Mouse (Mus musculus) splenic B cell, adult 2 months (primary cell): ENCODE results near the gene Spata45.

Experiments
- DNase-seq: peaks from one replicate; pipeline ENCODE4 v3.0.0-alpha.2; 2011; ENCODE audit warnings: low read depth, low spot score
- H3K27me3 ChIP-seq: 2 replicates; pipeline ENCODE4 v1.6.1; 2012; ENCODE audit warnings: mild to moderate bottlenecking, low read length, moderate library complexity, mixed read lengths; ENCODE audit not compliant: control insufficient read depth, poor library complexity, insufficient read depth, severe bottlenecking
- H3K36me3 ChIP-seq: 2 replicates; pipeline ENCODE4 v1.6.1; 2012; ENCODE audit warnings: mild to moderate bottlenecking, low read length, moderate library complexity, mixed read lengths; ENCODE audit not compliant: control insufficient read depth, poor library complexity, insufficient read depth, severe bottlenecking

Gene Spata45

GRCm38 (mm10) chr1:191085597-191085996, 49.2 kb downstream of the Spata45 start:
- peak; percentile 64 for DNase-seq
- Histone ChIP-seq H3K36me3 (no peaks in the 10 kb centered on the region), H3K27me3 (no peaks in the 10 kb centered on the region)

DNA sequence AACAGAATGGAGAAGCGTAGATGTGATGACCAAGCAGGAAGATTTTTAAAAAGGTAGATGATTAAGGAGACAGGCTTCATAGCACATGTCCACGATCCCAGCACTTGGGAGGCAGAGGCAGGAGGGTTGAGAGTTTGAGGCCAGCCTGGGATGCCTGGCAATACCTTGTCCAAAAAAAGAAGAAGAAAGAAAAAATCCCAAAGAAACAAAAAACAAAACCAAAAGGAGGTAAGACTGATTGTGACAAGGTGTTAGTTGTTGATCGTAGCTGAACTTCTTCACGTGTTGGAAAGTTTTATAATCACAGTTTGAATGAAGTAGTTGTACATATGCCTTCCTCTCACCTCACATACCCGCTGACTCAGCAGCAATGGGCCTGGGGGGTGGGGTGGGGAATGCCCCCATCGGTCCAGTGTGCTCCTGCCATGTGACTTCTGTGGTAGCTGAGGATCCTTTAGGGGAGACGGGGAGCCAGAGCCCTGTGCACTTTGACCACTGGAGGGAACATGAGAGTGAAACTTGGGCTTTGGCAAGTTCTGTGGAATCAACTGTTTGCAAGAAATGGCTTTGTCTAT, 50.0 kb downstream of the Spata45 start:
- peak; percentile 18 for DNase-seq
- no peaks in the 10 kb centered on the region for H3K36me3 ChIP-seq
- H3K27me3 ChIP-seq: no peaks in the 10 kb centered on the region

DNA sequence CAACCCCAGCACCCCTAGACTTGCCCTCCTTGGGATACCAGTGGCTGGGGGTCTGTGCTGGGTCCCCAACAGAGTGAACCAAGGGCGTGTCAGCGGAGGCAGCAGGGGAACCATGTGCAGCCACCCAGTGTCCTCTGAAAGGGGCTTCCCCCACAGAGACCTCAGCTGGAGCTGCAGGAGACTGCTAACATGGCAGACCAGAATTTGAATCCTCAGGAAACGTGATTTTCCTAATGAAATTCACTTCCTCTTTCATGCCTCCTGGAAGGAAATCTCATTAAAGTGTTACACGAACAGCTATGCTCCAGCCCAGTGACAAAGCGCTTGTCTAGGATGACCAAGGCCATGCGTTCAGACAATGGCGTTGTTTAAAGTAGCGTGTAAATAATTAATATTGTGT, 50.5 kb downstream of the Spata45 start:
- no peak for DNase-seq
- Histone ChIP-seq H3K36me3 (no peaks in the 10 kb centered on the region), H3K27me3 (no peaks in the 10 kb centered on the region)

- H3K36me3 ChIP-seq: no peaks in the 10 kb centered on the region
- no peak for DNase-seq
- H3K27me3 ChIP-seq: no peaks in the 10 kb centered on the region
These were observed 51.5 kb downstream of the Spata45 start for GRCm38 (mm10) chr1:191087955-191088354.

DNA sequence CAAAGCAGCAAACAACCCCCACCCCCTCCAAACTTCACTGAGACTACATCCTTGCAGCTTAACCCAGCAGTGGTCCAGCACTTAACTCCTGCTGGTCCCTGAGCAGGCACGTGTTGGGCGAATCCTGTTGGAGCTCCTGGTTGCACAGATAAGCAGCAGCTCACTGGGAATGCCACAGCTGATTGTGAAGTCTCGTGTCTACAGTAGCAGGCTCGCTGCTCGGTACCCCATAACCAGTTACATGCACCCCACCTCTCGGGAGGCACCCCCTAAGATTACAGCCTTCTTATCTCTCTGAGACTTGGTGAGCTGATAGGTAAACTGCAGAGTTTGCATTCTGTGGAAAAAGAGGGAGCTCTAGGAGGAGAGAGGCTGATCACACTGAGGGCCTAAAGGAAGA, 52.9 kb downstream of the Spata45 start:
- Histone ChIP-seq H3K36me3 (no peaks in the 10 kb centered on the region), H3K27me3 (no peaks in the 10 kb centered on the region)
- DNase-seq: no peak

DNA sequence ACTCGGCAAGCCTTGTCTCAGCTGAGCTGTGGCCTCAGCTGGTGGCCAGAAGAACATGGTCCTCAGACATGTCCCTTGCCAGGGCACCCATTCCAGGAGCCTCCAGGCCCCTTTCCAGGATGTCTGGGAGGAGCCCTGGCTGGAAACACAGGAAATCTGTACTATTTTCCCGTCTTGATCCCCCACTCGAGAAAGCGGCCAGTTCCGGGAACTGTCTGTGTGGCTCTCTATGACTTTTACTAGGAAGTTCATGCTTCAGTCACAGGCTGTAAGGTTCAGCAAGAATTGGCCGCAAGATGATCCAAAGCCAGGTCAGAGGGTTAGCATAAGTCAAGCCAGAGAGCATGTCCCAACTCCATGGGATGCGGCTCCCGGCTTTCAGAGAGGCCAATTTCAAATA, 55.6 kb downstream of the Spata45 start:
- no peaks in the 10 kb centered on the region for H3K27me3 ChIP-seq
- no peaks in the 10 kb centered on the region for H3K36me3 ChIP-seq
- DNase-seq: no peak
